Mouse (Mus musculus) B cell, adult 2 months (primary cell): ENCODE data around the gene Pappa2.

Experiments
- DNase-seq, 2 experiments: peaks; one replicate each; pipeline ENCODE4 v3.0.0; 2022

The Pappa2 gene

DNA sequence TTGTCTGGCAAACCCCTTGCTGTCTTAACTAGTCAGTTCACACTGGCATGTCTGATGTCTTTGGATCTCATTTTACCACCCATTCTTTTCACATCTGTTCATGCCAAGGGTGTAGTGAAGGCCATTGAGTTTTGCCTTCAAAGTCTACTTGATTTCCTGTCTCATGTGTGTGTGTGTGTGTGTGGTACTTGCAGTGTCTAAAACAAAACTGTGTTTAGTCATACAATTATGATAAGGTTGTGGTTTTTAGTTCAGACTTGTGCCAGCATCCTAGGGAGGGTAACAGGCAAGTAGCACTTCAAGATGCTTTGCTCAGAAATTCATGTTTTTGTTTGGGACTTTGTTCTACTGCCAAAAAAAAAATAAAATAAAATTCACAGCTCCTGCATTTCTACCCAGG is 216.1 kb downstream of the Pappa2 start:
- DNase-seq: no peak

DNA sequence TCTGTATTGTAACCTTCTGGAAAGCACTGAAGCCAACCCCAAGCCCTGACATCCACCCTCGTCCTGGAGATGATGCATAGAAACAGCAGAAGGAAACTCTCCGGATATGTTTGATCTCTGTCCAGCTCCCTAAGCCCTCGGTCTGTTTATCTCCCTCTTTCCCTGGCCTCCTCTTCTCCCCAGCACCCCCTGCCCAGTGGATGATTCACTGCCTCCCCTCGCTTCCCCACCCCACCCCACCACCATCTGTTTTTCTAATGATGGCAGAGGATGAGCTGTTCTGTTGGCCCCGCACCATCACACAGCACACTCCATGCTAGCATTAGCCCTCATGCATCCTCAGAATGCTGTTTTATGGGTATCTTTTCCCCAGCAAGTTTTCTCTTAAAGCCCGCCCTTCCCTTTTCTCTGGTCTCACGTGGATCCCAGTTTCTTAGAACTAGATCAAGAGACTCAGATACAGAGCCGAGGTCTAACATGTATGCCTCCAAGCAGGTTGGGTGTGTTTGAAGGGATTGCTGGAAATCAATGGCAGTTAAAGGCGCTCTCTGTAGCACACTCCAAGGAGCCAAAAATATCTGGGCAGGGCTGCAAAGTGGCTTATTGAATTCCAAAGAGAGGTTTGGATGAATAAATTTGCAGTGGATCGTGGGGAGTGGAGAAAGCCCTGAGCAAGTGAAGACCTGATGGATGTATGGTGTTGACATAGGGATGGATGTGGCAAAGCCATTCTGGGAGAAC is 231.8 kb downstream of the Pappa2 start:
- DNase-seq: no peak

DNA sequence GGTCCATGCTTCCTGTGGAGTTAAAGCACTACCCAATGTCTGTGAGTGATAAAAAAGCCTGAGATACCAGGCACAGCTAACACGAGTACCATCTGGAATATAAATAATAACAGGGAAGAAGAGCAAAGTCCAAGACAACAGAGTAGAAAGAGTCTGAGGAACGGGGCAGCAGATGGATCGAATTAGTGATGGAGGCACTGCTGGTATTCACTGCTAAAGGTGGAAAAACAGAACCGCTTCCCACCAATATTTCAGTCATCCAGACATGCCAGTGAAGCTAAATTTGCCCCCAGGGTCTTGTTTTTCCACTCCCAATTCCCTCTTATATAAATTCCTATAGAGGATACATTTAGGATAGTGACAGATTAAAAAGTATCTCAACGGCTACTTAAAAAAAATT is 238.8 kb downstream of the Pappa2 start:
- DNase-seq: no peak

DNA sequence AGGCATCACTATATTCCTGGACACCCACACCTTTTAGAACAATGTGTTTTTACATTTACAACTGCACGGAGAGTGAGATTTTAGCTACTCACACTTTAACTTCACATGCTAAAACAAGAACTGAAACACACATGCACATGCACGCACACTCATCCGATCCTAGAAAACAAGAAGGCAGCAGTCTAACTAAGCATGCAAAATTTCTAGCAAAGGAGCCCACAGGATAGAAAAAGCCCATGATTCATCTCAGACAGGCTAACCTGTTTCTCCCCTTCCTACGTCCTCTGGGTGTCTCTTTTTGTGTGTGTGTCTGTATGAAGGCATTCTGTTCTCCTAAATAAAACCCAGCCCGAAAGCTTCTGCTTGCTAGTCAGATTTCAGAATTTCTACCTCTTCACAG is 239.3 kb downstream of the Pappa2 start:
- DNase-seq: no peak

DNA sequence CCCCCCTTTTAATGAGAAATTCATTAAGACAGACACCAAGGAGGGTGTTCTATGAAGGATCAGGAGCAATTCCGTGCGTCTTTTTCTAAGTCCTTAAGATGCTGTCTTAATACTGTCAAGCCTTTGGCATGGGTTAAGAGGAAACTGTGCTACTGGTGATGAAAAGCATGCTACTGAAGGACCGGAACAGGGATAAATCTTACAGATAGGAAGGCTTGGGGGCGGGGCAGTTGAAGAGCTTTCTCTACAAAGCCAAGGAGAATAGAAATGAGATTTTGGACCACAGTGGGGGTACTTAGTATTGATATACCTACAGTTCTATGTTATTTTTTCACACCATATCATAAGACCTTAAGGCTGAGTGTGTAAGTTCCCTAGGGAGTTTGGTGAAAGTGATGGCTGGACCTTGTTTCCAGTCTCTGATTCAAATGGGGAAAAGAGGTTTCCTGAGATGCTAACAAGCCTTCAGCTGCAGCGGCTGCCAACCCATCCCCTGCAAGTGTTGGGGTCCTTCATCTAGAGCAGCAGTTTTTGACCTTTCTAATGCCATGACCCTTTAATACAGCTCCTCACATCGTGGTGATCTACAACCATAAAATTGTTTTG is 240.0 kb downstream of the Pappa2 start:
- no peak for DNase-seq

DNA sequence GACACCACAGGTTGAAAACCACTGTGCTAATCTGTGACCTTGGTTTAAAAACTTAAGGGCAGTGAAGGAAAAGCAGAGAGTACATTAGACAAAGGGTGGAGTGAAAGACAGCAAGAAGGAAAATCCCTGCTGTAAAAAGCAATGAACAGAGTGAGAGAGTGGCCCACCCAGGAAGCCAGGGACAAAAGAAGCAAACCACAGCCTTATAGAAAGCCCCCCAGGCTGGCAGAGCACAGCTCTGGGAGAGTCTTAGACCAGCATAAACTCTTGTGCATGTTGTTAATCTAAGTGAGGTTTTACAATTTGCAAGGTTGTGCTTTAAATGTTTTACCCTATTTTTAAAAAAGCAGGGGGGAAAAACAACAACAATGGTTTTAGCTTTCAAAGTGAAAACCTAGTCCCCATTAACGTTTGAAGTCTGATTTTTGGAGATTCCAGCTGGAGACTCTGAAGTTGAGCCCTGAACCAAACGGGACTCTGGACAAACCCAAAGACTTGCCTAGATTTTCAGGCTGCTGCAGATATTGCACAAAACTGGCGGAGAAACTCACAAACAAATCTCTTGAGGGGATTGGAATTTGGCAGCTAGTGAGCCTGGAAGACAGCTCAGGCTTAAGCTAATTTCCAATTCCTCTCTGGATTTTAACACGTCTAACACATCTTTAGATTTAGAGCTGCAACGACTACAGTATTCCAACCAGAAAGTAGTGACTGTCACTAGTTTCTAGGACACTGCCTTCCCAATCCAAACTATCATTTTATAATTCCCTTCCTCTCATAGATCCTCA is 241.0 kb downstream of the Pappa2 start:
- no peak for DNase-seq

DNA sequence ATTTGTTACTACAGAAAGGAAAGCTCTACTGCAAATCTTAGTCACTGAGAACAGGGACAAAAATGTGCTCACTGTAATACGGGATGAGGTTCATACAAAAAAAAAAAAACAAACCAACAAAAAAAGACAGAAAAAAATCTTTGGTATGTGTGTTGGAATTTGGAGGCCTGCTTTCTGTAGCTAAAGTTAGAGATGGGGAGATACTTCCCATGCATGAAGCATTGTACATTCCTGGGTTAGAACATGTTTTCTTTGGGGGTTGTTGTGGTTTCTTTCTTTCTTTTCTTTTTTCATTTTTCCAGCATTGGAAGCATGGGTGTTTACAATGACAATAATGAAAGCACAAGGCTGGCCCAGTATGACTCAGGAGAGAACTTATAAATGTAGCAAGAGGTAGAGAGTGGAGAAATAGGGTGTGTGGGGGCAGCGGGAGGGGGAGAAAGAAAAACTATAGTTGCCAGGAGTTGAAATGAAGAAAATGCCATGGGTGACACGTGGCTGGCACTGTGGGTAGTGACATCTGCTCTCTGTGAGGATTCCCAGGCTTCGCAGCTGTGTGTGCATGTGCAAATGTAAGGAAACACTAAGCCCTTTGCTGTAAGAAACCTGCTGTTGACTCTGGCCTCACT is 247.3 kb downstream of the Pappa2 start:
- DNase-seq: no peak

DNA sequence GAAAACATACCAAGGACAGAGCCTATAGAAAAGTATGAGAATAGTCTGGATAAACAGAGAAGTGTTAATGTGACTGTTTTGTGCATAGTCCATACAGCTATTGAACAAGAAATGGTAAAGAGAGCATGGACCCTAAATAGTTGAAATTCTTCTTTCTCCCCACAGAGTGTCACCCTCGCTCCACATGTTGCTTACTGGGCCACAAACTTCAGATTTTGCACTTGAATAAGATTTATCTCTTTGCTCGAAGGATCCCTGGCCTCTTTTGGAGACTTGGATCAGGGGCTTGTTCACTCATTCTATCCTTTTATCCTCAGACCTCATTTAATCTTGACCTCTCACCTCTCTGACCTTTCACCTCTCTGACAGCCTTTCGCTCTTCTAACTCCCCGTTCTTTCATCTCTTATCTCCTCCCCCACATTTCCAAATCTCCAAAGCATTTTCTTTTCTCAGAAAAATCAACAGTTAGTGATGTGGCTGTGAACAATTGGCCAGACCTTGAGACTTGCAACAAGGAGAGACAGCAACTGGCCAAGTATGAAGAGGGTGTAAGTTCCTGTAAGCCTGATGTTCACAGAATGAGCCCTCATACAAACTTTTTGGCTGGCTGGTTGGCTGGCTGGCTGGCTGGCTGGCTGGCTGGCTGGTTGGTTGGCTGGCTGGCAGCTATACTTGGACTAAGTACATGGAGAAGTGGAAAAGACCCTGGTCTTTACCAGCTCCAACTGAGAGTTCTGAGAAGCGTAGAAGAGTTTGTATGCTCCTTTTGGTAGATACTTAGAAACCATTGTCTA is 266.8 kb downstream of the Pappa2 start:
- no peak for DNase-seq

DNA sequence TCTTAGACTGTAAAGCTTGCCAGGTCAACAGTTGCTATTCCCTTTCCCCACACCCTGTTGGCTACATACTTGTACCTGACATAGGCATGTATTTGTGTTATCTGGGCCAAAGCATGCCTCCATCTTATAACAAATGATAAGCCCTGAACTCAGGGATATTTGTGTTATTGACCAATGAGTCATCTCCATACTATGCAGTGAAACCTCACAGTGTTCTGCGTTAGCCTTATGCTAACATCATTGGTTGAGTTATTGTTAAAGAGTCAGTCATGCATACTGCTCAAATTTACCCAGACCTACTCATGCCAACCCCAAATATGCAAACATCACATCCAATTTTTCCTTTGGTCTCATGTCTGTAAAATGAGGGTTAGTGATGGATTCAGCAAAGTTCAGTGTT is 279.0 kb downstream of the Pappa2 start:
- no peak for DNase-seq

DNA sequence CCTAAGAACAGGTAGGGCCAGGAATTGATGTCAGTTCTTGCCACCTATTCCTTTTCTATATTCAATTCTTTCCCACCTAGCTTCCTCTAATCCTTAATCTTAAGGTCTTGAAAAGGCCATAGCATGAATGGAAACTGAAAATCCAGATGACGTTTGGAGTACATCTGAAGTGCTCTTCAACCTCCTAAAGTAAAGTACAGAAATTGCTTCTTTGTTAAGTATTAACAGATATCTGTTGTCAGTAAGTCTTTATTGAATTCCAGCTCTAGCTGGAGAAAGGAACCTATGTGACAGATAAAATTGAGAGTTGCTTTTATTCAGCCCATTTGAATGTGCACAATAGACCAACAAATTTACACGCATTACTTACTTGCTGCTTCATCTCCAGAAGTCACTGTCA is 280.1 kb downstream of the Pappa2 start:
- no peak for DNase-seq

DNA sequence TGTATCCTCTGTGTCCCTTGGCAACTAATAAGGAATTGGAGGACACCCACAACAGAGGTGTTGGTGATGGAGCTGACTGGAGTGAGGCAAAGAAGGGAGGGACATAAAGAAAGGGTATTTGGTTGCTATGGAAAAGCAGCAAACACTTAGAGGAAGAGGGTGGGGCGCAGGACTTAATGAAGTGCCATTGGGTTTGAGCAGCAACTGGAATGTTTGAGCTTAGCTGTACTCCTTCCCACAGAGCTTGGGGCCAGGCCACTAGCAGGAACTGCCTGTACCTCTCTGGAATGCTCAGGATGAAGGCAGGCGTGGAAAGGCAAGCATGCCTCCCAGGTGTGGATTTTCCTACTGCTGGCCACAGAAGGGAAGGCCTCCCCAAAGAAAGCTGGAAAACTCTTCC is 281.0 kb downstream of the Pappa2 start:
- DNase-seq: no peak

DNA sequence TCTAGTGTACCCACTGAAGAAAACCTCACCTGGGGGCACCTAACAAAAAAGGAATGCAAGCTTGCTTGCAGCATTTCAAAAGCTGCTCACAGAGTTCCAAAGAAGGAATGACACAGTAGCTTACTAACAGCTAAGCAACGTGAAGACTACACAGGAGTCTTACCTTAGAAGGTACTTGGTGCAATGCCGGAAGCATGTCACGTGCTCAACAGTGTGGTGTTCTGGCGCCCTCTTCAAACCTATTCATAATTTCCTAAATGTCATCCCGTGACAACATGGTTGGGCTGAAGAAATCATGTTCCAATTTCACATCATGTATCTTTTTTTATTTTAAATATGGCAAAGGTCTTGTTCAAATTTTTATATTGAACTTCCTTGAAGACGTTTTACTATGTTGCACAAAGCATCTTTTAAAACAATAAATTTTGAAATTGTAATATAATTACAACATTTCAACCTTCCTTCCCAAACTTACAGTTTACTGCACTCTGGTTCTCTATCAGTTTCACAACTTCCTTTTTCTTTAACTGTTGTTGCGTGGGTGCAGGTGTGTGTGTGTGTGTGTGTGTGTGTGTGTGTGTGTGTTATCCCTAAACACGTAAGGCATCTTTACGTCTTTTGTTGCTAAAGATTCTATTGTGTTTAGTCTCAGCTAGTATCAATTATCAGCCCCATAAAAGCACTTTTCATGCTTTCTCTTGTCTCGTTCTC is 282.3 kb downstream of the Pappa2 start:
- DNase-seq: no peak

DNA sequence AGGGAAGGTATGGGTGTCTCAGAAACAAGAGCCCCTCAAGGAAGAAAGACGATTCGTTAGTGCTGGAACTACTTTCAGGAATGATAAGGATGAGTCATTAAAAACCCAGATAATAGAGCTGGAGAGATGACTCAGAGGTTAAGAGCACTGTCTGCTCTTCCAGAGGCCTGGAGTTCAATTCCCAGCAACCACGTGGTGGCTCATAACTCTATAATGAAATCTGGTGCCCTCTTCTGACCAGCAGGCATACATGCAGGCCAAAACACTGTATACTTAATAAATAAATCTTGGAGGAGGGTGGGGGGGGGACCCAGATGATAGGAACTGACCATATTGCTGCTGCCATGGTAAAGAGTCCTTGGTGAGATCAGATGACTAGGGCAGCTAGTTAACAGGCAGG is 282.9 kb downstream of the Pappa2 start:
- no peak for DNase-seq

DNA sequence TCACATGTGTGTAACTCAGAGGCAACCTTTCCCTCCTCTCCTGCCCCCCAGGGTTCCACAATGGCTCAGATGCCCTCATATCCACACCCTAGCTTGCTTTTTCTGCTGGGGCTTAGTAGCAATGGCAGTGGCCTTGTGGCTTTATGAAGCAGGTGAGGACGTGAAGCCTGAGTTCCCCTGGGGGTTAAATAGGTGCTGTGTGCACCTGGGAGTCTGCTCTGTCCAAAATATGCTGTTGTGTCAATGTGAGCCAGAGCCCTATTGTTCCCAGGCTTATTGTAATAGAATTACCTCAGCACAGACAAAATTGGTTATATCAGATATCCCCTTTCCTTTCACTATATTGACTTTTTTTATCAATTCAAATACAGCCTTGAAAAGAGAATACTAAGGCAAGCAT is 292.6 kb downstream of the Pappa2 start:
- no peak for DNase-seq

DNA sequence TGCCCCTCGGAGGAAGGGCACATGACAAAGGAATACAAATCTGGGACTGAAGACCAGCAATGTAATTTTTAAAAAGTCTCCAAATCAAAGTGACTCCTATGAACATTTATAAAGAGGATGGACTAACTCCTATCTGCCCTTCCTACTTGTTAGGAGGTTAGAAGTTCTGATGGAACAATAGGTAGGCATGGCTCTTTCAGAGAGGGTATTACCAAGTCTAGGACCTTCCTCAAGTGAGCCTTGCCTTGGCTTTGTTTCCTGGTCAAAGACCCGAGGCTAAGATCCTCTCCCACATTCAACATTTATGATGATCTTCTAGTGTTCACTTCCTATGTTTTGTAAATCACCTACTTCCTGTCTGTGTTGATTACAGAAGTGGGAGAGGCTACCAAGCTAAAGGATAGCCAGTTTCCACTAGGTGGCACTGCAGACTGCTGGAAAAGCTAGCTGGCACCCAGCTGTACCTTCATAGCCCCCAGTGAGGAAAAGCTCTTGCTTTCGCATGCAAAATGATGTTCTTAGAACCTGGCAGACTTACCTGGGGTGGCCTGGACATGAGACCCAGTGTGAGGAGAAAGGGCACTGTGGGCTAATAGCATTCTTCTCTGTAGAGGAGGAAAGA is 310.2 kb downstream of the Pappa2 start:
- DNase-seq: peak; percentile 2 to 17

DNA sequence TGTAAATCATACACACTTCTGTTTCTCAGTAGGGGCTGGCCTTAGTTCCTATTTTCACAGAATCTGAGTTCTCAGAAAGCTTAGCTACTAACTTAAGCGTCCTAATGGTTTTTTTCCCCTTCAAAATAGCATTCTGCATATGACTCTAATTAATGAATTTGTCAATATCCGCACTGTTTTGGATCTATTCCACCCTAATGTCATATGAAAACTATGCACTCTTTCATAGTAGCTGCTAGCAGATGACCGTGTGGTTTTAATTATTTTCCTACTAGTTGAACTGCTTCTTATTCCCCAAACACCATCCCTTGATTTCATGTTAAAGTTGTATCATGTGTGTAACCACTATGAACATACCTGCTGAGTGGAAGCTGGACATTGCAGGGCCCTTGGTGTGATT is 314.3 kb downstream of the Pappa2 start:
- no peak for DNase-seq
